Mouse (Mus musculus) kidney, adult 18-20 months (tissue): ENCODE measurements around the gene Msx1.
"Not testable (repeated sequence)": the region's sequence is repeated elsewhere in the genome, so short reads cannot be mapped to it uniquely, and the experiment has no call there.

Experiments used
- DNase-seq: peaks from one replicate; pipeline ENCODE4 v3.0.0; 2021

Msx1 gene

GRCm38 (mm10) chr5:37824461-37824795 is at the start of gene Msx1:
Gene Msx1, minus strand, starts transcription at chr5:37824583.
- DNase-seq = peak; percentile 81

- no peak for DNase-seq
Measured at GRCm38 (mm10) chr5:37865471-37865870, 41.1 kb upstream of the Msx1 start.

DNA sequence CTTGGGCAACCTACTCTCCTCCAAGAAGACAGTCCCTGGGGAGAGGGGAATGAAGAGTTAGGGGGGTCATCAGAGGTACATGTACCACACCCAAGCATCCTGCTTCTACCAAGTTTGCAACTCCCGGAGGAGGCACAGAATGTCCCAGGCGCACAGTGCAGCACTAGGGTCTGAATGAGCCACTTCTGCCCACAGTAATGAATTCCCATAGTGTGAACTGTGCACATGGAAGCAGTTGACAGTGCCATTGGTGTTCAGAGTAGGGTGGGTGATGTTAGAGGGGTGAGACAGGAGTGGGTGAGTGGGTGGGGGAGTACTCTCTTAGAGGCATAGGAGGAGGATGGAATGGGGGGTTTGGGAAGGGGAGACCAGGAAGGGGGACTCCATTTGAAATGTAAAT is 39.9 kb upstream of the Msx1 start:
- no peak for DNase-seq

- no peak for DNase-seq
Measured at GRCm38 (mm10) chr5:37860846-37861245, 36.5 kb upstream of the Msx1 start.

DNA sequence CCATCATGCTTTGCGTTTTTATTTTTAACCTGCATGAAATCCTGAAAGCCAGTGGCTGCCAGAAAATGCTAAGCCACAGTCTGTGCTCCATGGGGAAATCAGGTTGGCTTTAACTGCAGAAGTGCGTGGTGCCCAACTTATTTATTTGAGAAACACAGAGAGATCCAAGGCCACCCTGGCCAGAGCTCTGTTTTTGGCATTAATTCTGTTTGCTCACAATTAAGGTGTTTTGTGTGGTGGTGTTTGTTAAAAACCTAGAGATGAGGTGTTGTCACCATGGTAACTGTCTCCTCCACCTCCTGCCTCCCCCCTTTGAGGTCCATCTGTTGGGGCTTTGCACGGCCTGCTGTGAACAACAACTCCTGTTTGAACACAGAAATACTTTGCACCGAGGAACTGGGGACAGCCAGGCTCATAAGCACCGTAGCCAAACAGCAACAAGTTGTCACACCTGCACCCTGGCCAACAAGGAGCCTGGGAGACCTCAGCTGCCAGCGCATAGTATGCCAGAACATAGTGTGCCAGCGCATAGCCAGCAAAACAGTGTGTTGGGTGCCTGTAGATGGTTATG is 35.9 kb upstream of the Msx1 start:
- no peak for DNase-seq

DNA sequence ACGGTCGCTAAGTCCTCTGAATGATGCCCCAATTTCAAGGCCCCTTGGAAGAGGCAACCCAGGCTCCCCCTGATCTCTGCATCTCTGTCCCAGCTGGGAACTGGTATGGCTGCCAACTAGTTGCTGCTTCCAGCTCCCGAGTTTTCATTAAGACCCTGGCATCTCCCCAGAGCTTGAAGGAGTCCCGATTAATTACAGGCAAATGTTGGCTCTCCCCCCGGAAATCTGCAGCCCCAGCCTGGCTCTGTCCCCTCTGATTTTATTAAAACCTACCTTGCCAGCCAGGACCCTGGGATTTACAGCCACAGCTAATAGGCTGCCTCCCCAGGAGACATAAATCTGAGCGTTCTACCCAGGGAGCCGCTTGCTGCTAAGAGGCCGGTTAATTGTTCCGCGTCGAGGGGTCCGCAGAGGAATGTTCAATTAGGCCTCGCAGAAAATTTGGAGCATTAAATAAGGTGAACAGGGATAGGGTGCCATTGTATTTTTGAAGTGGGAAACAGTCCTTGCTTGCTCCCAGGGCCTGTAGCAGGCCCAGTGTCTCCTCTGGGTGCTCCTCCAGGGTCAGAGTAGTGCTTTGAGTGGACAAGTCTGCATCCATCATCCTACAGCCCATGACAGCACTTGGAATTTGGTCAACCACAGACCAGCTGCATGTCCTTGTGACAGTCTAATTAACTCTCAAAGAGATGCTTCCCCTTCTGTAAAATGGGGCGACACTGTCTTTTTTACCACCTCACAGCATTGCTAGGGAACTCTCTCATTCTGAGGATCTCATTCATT is 33.6 kb upstream of the Msx1 start:
- DNase-seq = no peak

DNA sequence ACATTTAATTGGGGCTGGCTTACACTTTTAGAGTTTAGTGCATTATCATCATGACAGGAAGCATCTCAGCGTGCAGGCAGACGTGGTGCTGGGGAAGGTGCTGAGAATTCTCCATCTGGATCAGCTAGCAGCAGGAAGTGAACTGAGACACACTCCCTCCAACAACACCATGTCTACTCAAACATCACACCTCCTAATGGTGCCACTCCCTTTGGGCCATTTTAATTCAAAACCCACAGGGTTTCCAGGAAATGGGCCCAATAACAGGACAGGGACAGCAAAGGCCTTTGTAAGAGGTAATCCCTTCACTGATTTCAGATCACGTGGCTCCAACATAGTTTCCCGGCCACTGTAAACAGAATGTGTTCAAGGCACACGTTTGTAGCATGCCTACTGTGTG is 31.7 kb upstream of the Msx1 start:
- DNase-seq = no peak

DNA sequence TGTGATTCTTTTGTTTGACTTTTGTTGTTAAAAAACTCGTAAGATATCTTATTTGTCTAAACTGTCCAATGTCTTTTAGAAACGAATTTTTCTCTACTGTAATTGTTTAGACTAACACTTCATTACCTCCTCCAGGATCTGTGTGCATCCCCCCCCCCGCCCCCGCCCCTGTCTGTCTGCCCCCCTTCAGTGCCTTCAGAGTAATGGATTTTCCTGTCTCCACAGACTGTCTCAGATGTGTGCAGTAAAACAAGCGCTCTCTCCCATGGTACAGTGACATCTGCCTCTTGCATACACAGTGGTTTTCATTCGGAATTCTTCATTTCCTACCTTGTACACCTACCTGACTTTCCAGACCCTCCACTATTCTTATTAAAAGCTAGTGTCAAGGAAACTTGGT is 29.9 kb upstream of the Msx1 start:
- DNase-seq = no peak

GRCm38 (mm10) chr5:37851305-37851982 is 27.1 kb upstream of the Msx1 start:
- no peak for DNase-seq

DNA sequence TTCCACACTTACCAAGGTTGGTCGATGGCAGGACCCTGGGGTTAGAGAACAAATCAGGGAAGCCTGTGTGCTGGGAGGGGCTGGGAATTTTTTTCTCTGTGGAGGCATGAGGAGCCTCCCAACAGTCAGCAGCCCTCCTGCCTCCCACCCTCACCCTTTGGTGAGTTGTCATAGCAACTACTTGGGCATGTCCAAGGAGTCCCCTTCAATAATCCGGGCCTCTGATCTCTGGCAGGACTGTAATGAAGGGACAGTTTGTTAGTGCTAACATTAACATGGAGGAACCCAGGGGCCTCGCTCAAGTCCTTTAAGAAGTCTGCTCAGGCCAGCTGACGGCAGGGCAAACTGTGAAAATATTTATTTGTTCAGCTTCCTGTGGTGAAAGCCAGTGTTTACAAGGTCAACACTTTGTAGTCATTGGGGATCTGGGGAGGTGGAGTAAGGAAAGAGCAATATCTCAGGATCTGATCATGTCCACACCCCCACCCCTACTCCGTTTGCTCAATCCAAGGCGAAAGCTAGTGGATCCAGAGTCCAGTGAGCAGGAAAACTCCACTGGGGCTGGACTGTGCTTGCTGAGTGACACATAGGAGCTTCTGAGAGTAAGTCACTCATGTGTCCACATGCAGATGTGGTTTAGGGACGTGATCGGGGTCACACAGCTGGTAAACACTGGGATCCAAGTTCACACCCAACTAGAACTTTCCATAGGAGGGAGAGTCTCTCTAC is 24.8 kb upstream of the Msx1 start:
- no peak for DNase-seq

DNA sequence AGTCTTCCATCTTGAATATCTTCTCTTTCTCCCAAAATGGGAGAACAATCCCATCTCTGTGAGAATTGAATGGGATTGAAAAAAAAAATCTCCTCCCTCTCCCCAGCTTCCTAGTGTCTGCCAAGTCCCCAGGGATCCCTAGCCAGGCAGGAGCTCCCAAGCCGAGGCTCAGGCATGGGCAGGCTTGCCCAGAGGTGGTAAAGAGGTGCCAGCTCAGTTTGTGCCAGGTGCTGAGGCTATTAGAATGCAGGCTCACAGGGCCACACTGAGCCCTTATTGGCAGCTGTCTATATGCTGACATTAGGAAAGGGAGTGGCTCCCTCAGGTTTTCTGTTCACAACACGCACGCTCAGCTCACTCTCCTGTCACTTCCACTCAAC is 11.9 kb upstream of the Msx1 start:
- DNase-seq = no peak

DNA sequence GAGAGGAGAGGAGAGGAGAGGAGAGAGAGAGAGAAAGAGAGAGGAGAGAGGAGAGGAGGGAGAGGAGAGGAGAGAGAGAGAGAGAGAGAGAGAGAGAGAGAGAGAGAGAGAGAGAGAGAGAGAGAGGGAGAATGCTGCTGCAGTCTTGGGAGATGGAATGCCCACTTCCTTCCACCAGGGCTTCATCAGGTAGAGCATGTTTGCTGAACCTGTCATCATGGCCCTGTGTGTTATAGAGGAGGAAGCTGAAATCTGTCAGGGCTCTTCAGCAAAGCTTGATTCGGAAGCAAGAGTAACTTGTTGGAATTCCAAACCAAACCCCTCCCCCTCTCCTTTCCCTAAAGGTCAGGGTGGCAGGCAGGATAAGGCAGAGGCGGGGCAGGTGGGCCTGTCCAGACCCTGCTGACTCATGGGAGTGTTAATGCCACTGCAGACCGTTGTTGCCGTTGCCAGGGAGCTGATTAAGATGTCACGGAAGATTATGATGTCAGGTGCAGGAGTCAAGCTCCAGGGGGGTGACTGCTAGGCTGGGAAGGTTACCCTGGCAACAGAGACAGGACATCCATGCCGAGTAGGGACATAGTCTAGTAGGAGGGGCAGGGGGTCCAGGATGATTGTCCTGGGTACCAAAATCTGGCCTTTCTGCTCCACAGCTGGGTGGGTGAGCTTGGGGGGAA is 11.3 kb upstream of the Msx1 start:
- DNase-seq = no peak

GRCm38 (mm10) chr5:37832766-37833165 is 8.4 kb upstream of the Msx1 start:
- no peak for DNase-seq

GRCm38 (mm10) chr5:37832031-37832430 is 7.6 kb upstream of the Msx1 start:
- no peak for DNase-seq

DNA sequence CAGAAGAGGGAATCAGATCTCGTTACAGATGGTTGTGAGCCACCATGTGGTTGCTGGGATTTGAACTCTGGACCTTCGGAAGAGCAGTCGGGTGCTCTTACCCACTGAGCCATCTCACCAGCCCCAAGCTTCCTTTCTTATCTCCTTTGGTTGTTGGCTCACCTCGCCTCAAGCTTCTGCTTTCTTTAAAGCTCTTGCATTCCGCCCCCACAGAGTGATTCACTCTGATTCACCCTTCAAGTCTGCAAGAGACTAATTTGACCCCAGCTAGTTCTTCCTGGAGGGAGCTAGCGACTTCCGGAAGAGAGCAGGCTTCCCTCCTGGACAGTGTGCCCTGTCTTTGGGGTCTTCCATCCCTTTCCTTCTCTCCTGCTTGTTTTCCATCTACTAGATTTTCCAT is 6.1 kb upstream of the Msx1 start:
- DNase-seq = not testable (repeated sequence)

GRCm38 (mm10) chr5:37829926-37830325 is 5.5 kb upstream of the Msx1 start:
- DNase-seq = no peak

DNA sequence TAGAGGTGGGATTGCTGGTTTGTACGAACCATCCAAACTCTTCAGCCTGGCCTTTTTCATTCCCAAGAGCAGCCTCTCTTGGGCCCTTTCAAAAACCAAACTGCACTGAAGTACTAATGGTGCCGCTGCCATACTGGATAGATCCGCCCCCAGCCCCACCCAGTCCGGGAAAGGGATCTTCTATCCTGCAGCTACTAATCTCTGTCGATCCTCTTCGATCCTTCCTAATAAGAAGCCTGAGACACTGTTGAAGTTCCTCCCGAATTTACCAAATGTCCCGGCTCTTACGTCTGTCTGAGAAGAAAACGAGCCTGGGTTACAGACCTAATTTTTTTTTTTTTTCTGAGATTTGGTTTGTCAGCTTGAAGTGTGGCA is 4.9 kb upstream of the Msx1 start:
- no peak for DNase-seq

DNA sequence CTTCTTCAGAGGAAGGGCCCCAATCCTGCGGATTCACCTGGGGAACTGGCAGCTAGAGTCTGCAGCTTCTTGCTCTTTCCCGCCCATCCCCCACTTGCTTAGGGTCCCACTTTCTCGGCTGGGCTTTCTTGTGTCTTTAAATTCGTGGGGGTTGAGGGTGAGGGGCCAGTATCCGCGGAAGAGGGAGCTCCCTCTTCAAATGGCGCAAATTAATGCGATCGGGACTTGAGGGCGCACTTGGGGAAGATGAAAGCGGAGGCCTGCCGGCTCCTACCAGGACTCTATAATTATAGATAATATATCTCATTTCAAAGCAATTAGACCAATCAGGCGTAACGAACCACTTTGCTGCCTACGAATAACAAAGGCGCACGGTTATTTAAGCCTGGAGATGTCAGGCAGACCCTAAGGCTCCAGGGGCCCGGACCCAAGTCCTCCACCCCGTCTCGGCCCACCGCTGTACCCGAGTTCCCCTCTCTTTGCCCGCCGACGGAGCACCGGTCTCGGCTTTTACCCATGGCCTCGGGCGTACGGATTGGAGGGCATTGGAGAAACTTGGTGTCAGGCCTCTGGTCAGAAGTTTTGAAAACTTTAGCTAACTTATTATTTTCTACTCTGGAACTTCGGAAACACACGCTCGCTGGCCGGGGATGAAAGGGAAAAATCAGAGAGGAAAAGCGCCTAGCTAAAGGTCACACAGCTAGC is 4.4 kb upstream of the Msx1 start:
- no peak for DNase-seq

GRCm38 (mm10) chr5:37828001-37828400 is 3.6 kb upstream of the Msx1 start:
- no peak for DNase-seq

- DNase-seq = no peak
Measured at GRCm38 (mm10) chr5:37827626-37827950, 3.2 kb upstream of the Msx1 start.

- no peak for DNase-seq
Measured at GRCm38 (mm10) chr5:37826706-37827625, 2.6 kb upstream of the Msx1 start.
